Mouse (Mus musculus): ENCODE measurements around the gene Hoxd4.

GRCm38 (mm10) chr2:74693432-74693827, 18.3 kb upstream of the Hoxd4 start:
- no peak for TF ChIP-seq POLR2A (IDR thresholded peaks at IDR 0.05; ENCODE audit: borderline replicate concordance, control insufficient read depth, low read depth, low read length)
- no peak for TF ChIP-seq CTCF (IDR thresholded peaks at IDR 0.05; ENCODE audit: control insufficient read depth, insufficient read depth, low read length)
